Comparison of ENCODE assay signal across 31 mouse cellular contexts in genomic region chr6:133313896-133314295, GRCm38 (mm10). TPM values are rescaled to one million over a fixed set of nuclear protein-coding genes. Genes with fewer than 3 reads are reported as not detected.
"Had no signal": no experiment of that assay in that cellular context is flagged by ENCODE, and none has a peak within 500 bp of the region (broad histone marks: within the 10 kb centered on the region; RNA-seq: fewer than 3 reads in every experiment).

No protein-coding gene starts in this region.

RNA-seq across cellular contexts. Expression of gene 5530400C23Rik, which starts 21.9 kb away (rescaled TPM):
- polyA plus RNA-seq: limb, embryonic 10.5 days; limb, embryonic 11.5 days; limb, embryonic 12.5 days; limb, embryonic 13.5 days; limb, embryonic 14.5 days; limb, embryonic 15.5 days; liver, adult 2 months; liver, embryonic 11.5 days; liver, embryonic 12.5 days; liver, embryonic 13.5 days; liver, embryonic 14.5 days; liver, embryonic 15.5 days; liver, embryonic 16.5 days; liver, postnatal 0 days; lung, adult 2 months; lung, embryonic 14.5 days; lung, embryonic 15.5 days; lung, embryonic 16.5 days; lung, postnatal 0 days; macrophage; midbrain, embryonic 10.5 days; midbrain, embryonic 11.5 days; midbrain, embryonic 12.5 days; midbrain, embryonic 13.5 days; midbrain, embryonic 14.5 days; midbrain, embryonic 15.5 days; midbrain, embryonic 16.5 days; midbrain, postnatal 0 days; myocyte; neural tube, embryonic 11.5 days; neural tube, embryonic 12.5 days had no signal
